Mouse (Mus musculus) liver, embryonic 13.5 days (tissue): ENCODE measurements around the gene Neu2. TPM values are rescaled to one million over a fixed set of nuclear protein-coding genes. Genes with fewer than 3 reads are reported as not detected.
A peak's percentile ranks its signal among the peaks of the same experiment; 100 is the strongest.

Experiments used
- ATAC-seq: fragments of 200-750 bp; cut with Nextera tagmentation; 2 replicates; pipeline ENCODE4 v1.8.0; 2017; ENCODE audit warnings: low read depth, mild to moderate bottlenecking, moderate number of reproducible peaks, moderate library complexity
- DNase-seq: peaks from one replicate; pipeline ENCODE4 v3.0.0; 2022
- H3K27ac ChIP-seq: fragments of 300-500 bp; sonication (generic); 2 replicates; pipeline ENCODE4 v1.5.1; 2015; ENCODE audit warnings: moderate library complexity, mild to moderate bottlenecking, inconsistent platforms
- H3K27me3 ChIP-seq: fragments of 300-500 bp; sonication (generic); 2 replicates; pipeline ENCODE4 v1.6.1; 2015; ENCODE audit warnings: mild to moderate bottlenecking, inconsistent platforms
- H3K36me3 ChIP-seq: fragments of 300-500 bp; sonication (generic); 2 replicates; pipeline ENCODE4 v1.6.1; 2015; ENCODE audit warnings: mild to moderate bottlenecking, inconsistent platforms
- H3K4me1 ChIP-seq: fragments of 300-500 bp; sonication (generic); replicated peaks from 2 replicates; pipeline ENCODE4 v1.6.1; 2015; ENCODE audit warnings: inconsistent platforms
- H3K4me2 ChIP-seq: fragments of 300-500 bp; sonication (generic); 2 replicates; pipeline ENCODE4 v1.6.1; 2015; ENCODE audit warnings: inconsistent platforms, mild to moderate bottlenecking, moderate library complexity
- H3K4me3 ChIP-seq: fragments of 300-500 bp; sonication (generic); replicated peaks from 2 replicates; pipeline ENCODE4 v1.5.1; 2015; ENCODE audit warnings: mild to moderate bottlenecking, inconsistent platforms
- H3K9ac ChIP-seq: fragments of 300-500 bp; sonication (generic); 2 replicates; pipeline ENCODE4 v1.6.1; 2015; ENCODE audit warnings: mild to moderate bottlenecking, inconsistent platforms
- H3K9me3 ChIP-seq: fragments of 300-500 bp; sonication (generic); replicated peaks from 2 replicates; pipeline ENCODE4 v1.6.1; 2016; ENCODE audit warnings: inconsistent platforms
- WGBS: fragments of 180-500 bp; shearing (Covaris S2); methylation state at CpG from one replicate; pipeline ENCODE4 v1.1.7; 2015; ENCODE audit not compliant: insufficient replicate concordance; 5-methylcytosine and 5-hydroxymethylcytosine counted together
- polyA plus RNA-seq: library from polyadenylated mRNA; unstranded; fragments of >200 nt; fragmentation: Nextera tagmentation; extraction: Ambion mirVana; gene quantifications from 2 replicates; pipeline ENCODE4 v1.2.1, GENCODE M21; 2015

Neu2 gene
- polyA plus RNA-seq, 1 experiment from 2014 or later, result 0.75 TPM

DNA sequence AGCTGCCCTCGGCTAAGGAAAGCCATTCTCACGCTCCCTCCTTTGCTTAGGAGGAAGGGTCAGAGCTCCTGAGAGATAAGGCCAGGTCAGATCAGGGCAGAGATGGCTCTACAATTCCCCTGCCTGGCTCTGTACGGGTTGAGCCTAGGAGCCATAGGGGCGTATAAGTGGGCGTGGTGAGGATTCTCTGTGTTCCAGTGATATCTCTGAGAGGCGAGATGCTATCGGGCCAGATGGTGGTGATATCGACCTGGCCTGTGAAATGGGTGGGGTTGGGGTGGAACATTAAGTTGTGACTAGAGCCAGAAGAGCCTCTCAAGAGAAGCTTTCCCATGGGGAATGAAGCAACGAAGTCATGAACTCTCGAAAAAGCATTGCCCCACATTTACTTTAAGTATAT is 121.9 kb downstream of the Neu2 start:
- H3K4me2 ChIP-seq, result peak overlapping the region; percentile 13; the same call in 1 of the 2 replicates
- H3K27ac ChIP-seq, result peak overlapping the region; percentile 73
- H3K27me3 ChIP-seq, result no peaks in the 10 kb centered on the region
- H3K36me3 ChIP-seq, result no peaks in the 10 kb centered on the region
- peaks cover 92% of the 10 kb centered on the region for H3K4me1 ChIP-seq
- H3K4me3 ChIP-seq, result no peak overlapping the region
- 24% methylated on average over 10 of the region's 10 CpGs for WGBS
- H3K9ac ChIP-seq, result peak overlapping the region; percentile 33; the same call in 1 of the 2 replicates
- ATAC-seq (peak; percentile 19; the same call in 1 of the 2 replicates), DNase-seq (no peak)
- no peaks in the 10 kb centered on the region for H3K9me3 ChIP-seq

DNA sequence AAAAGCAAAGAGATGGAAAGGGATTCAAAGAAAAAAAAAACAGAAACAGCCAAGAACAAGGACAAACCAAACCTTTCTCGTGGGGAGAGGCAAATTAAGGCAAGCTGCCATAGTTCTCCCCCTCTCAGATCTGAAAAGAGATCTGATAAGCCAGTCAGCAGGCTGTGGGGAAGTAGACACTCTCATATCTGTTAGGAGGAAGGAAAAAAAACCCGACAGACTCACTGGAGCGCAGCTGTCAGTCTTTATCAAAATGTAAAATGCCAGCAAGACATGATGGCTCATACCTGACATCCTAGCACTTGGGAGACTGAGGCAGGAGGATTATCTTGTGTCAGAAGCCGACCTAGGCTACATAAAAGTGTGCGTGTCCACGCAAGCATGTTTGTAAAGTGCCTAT is 122.5 kb downstream of the Neu2 start:
- no peaks in the 10 kb centered on the region for H3K36me3 ChIP-seq
- 16% methylated on average over 6 of the region's 6 CpGs for WGBS
- no peaks in the 10 kb centered on the region for H3K9me3 ChIP-seq
- H3K27me3 ChIP-seq, result no peaks in the 10 kb centered on the region
- peak overlapping the region; percentile 8 for H3K4me2 ChIP-seq
- H3K9ac ChIP-seq, result peak overlapping the region; percentile 7; the same call in 1 of the 2 replicates
- no peak overlapping the region for H3K4me3 ChIP-seq
- ATAC-seq, result peak; percentile 27; the same call in 1 of the 2 replicates
- peak overlapping the region; percentile 73 for H3K27ac ChIP-seq
- DNase-seq, result no peak
- peaks cover 92% of the 10 kb centered on the region for H3K4me1 ChIP-seq

DNA sequence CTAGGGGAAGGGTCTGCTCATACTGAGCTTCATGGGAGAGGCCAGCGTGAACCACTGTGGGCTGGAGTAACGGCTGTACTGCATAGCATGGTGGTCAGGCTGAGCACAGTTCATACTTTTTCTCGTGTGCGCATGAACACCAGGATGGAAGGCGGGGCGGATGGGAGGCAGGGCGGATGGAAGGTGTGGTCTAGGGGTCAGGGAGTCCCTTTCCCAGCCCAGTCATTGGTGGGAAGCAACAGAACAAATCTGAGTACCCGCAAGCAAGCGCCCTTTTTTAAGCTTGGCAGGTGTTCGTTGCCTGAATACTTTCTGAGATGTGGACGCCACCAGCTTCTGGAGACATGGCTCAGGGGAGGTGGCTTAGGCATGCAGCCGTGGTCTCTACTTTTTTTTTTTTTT is 127.0 kb downstream of the Neu2 start:
- ATAC-seq (peak; percentile 24), DNase-seq (peak; percentile 72)
- peak overlapping the region; percentile 98 for H3K27ac ChIP-seq
- WGBS, result 42% methylated on average over 12 of the region's 12 CpGs
- H3K36me3 ChIP-seq, result no peaks in the 10 kb centered on the region
- H3K4me3 ChIP-seq, result peak overlapping the region; percentile 41; the same call in 1 of the 2 replicates
- H3K27me3 ChIP-seq, result no peaks in the 10 kb centered on the region
- peak overlapping the region; percentile 68 for H3K4me2 ChIP-seq
- H3K4me1 ChIP-seq, result peaks cover 88% of the 10 kb centered on the region
- H3K9me3 ChIP-seq, result no peaks in the 10 kb centered on the region
- peak overlapping the region; percentile 75 for H3K9ac ChIP-seq

DNA sequence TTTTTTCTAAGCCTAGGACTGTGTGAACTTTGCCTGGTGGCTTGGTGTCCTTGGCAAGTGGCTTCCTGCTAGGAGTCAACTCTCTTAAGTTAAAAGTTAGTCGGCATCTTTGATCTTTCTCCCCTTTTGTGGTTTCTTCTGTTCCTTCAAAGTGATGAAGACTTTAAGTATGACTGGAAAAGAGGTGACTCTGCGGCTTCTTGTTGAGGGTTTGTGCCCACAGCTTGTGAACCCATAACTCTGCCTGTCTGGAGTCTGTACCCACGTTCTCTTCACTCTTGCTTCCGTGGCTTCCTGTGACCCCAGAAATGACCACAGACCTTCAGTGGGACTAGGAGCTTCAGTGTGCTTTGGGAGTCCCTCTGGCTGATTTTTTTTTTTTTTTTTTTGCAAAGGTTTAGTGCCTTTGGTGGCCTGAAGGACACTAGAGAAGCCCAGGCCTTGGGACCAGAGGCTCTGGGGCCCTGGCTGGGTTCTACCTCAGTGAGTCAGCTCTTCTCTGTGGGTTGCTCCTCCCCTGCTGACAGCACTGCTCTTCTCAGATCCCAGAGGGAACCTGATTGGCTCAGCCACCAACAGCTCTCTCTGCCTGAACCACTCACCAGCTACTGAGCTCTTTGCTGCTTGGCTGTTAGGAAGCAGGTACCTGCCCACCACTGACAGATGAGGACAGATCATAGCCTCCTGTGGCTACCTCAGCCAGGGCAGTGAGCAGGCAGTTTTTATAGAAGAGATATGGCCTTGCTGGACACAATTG is 127.6 kb downstream of the Neu2 start:
- H3K4me1 ChIP-seq, result peaks cover 86% of the 10 kb centered on the region
- WGBS, result 20% methylated on average over 4 of the region's 4 CpGs
- peak; percentile 99 for ATAC-seq
- peak overlapping the region; percentile 75 for H3K9ac ChIP-seq
- no peaks in the 10 kb centered on the region for H3K9me3 ChIP-seq
- H3K27ac ChIP-seq, result peak overlapping the region; percentile 98
- peak overlapping the region; percentile 68 for H3K4me2 ChIP-seq
- no peaks in the 10 kb centered on the region for H3K27me3 ChIP-seq
- DNase-seq, result peak; percentile 92
- no peaks in the 10 kb centered on the region for H3K36me3 ChIP-seq
- peak overlapping the region; percentile 41 for H3K4me3 ChIP-seq

DNA sequence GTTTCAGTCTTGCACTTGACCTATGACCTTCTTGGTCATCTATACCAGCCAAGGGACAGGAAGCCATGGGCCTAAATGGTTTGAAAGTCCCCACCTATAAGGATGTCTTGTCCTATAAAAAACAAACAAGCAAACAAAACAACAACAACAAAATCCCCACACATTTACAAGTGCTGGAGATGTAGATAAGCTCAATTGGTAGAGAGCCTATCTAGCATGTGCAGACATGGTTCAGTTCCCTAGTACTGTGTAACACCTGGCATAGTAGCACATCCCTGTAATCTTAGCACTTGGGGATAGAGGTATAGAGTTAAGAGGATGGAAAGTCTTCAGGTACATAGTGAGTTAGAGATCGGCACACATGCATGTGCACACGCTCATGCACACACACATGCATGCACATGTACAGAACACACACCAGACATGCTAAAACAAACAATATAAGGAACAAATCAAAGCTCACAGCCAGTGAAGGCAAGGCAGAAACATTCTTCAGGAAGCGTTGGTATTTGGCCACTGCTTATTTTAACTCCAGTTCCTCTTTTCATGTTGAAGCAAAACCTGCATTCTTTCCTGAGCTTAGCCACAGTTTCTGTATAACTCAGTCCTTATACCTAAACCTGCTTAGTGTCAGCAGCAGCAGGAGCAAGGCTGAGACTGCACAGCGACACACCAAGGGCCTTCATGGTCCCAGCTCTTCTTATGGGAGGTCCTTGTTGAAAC is 128.3 kb downstream of the Neu2 start:
- Histone ChIP-seq H3K9me3 (no peaks in the 10 kb centered on the region), H3K27me3 (no peaks in the 10 kb centered on the region), H3K4me2 (peak overlapping the region; percentile 50), H3K9ac (peak overlapping the region; percentile 61), H3K36me3 (peaks cover 1% of the 10 kb centered on the region; the same call in 1 of the 2 replicates), H3K4me3 (no peak overlapping the region), H3K27ac (peak overlapping the region; percentile 98), H3K4me1 (peaks cover 79% of the 10 kb centered on the region)
- ATAC-seq, result peak; percentile 81
- WGBS, result 52% methylated on average over 4 of the region's 4 CpGs
- DNase-seq, result no peak

DNA sequence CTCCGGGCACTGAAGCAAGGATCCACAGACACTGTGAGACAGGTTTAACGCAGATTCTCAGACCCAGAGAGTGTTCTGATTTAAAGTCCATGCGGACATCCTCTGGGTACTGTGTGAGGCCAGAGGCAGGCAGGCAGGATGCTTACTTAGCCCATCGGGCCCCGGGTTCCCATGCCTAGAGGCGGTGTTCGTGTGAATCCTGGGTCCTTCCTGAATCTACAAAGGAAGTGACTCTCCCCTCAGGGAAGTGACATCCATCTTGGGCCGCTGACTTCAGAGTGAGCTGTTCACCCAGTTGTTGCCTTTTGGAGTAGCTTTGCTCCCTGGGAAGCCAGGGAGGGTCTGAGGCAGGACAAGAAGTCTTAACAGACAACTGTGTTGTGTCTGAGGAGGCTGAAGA is 130.0 kb downstream of the Neu2 start:
- ATAC-seq (no peak), DNase-seq (no peak)
- peak overlapping the region; percentile 81 for H3K27ac ChIP-seq
- peak overlapping the region; percentile 14; the same call in 1 of the 2 replicates for H3K4me2 ChIP-seq
- no peak overlapping the region for H3K9ac ChIP-seq
- H3K36me3 ChIP-seq, result peaks cover 9% of the 10 kb centered on the region
- H3K27me3 ChIP-seq, result no peaks in the 10 kb centered on the region
- no peaks in the 10 kb centered on the region for H3K9me3 ChIP-seq
- peaks cover 70% of the 10 kb centered on the region for H3K4me1 ChIP-seq
- 53% methylated on average over 8 of the region's 8 CpGs for WGBS
- no peak overlapping the region for H3K4me3 ChIP-seq

DNA sequence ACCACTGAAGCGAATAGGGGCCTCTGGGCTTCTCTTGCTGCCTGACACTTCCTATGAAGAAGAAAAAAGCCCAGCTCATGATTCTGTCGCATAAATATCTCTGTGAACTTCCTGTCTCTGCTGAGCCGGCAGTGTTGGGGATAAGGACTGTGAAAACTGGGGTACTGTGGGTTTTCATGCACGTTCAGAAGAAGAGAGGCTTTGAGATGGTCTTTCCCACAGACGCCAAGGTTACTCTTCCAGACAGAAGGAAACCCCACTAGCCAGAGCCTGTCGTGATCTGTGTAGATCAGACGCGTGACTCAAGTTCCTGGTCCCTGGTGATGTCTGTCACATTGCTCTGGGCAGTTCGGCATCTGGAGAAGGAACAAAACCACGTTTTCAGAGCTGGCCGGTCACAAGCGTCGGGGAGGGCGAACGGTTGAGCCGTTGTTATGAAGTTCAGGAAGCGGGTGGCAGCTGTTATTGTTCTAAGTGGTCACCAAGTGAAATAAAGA is 130.5 kb downstream of the Neu2 start:
- WGBS, result 28% methylated on average over 17 of the region's 17 CpGs
- no peak for DNase-seq
- Histone ChIP-seq H3K27me3 (no peaks in the 10 kb centered on the region), H3K36me3 (peaks cover 9% of the 10 kb centered on the region), H3K9me3 (no peaks in the 10 kb centered on the region), H3K4me2 (peak overlapping the region; percentile 14; the same call in 1 of the 2 replicates), H3K4me3 (no peak overlapping the region), H3K9ac (no peak overlapping the region), H3K4me1 (peaks cover 67% of the 10 kb centered on the region), H3K27ac (peak overlapping the region; percentile 81)
- no peak for ATAC-seq

DNA sequence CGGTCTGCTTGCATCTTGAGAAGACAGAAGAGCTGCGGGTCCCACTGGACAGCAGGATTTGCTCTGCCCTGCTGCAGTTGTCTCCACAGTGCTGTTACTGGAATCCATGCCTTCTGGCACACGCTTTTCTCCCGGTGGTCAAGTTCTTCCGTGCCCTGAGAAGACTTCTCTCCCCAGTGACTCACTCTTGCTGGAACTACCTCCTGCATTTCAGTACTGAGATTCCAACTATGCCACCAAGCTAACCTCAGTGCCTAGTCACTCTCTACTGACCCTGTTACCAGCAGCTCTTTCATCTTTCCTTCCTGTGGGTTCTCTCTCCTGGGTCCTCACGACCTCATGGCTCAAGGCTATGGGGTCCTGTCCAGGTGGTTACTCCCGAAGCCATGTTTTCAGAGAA is 133.3 kb downstream of the Neu2 start:
- no peaks in the 10 kb centered on the region for H3K9me3 ChIP-seq
- peaks cover 66% of the 10 kb centered on the region for H3K4me1 ChIP-seq
- no peak overlapping the region for H3K4me2 ChIP-seq
- no peaks in the 10 kb centered on the region for H3K27me3 ChIP-seq
- H3K36me3 ChIP-seq, result peaks cover 9% of the 10 kb centered on the region
- no peak for ATAC-seq
- H3K27ac ChIP-seq, result peak overlapping the region; percentile 10; the same call in 1 of the 2 replicates
- H3K9ac ChIP-seq, result no peak overlapping the region
- WGBS, result 78% methylated on average over 7 of the region's 7 CpGs
- DNase-seq, result no peak
- no peak overlapping the region for H3K4me3 ChIP-seq

DNA sequence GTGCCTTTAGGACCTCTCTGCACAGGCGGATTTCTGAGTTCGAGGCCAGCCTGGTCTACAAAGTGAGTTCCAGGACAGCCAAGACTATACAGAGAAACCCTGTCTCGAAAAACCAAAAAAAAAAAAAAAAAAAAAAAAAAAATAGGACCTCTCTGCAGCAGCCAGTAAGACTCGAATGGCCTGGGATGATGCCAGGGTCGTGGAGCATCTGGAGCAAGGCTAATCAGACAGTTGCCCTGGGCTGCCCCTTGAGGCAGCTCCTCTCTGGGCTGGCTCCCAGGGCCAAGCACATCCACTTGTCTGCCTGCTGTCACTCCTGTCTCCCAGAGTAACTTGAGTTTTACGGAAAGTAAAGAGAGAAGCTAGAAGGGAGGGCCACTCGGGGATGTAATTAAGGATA is 135.4 kb downstream of the Neu2 start:
- Histone ChIP-seq H3K9ac (no peak overlapping the region), H3K27ac (peak overlapping the region; percentile 87; the same call in 1 of the 2 replicates), H3K4me3 (no peak overlapping the region), H3K4me1 (peaks cover 68% of the 10 kb centered on the region), H3K4me2 (no peak overlapping the region), H3K9me3 (no peaks in the 10 kb centered on the region), H3K36me3 (peaks cover 9% of the 10 kb centered on the region), H3K27me3 (no peaks in the 10 kb centered on the region)
- ATAC-seq (no peak), DNase-seq (no peak)
- 57% methylated on average over 7 of the region's 7 CpGs for WGBS

DNA sequence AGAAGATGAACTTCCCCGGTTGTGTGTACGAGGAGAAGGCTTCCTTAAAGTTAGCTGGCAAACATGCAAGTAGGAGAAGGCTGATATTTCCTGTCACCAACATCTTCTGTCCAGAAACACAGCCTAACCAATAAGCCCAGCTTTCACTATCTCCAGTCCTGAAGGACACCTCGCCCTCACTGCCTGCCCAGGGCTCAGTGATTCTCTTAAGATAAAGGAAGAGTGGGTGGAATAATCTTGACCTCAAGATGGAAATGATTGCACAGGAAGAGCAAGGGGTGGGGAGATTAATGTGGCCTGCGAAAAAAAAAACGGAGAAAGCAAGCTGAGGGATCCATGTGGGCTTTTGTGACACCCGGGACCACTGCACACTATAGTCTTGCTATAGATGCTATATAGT is 136.1 kb downstream of the Neu2 start:
- no peaks in the 10 kb centered on the region for H3K9me3 ChIP-seq
- H3K4me2 ChIP-seq, result peak overlapping the region; percentile 8; the same call in 1 of the 2 replicates
- peaks cover 68% of the 10 kb centered on the region for H3K4me1 ChIP-seq
- no peak for DNase-seq
- peak overlapping the region; percentile 15; the same call in 1 of the 2 replicates for H3K9ac ChIP-seq
- H3K4me3 ChIP-seq, result no peak overlapping the region
- no peaks in the 10 kb centered on the region for H3K27me3 ChIP-seq
- no peak for ATAC-seq
- WGBS, result 17% methylated on average over 6 of the region's 6 CpGs
- peaks cover 9% of the 10 kb centered on the region for H3K36me3 ChIP-seq
- peak overlapping the region; percentile 87 for H3K27ac ChIP-seq
